Mouse (Mus musculus): ENCODE results near the gene Gm20388. TPM values are rescaled to one million over a fixed set of nuclear protein-coding genes. Genes with fewer than 3 reads are reported as not detected.

Gene Gm20388
- polyA plus RNA-seq, 1 experiment from 2014 or later = not detected

- Histone ChIP-seq H3K4me3 (ENCODE audit: low read depth, low read length) (no peak overlapping the region), H3K27ac (ENCODE audit: low read depth, low read length) (no peak overlapping the region), H3K9ac (ENCODE audit: low read depth, low read length) (no peak overlapping the region), H3K36me3 (ENCODE audit: control insufficient read depth, insufficient read depth) (no peaks in the 10 kb centered on the region), H3K4me1 (replicated peaks; ENCODE audit: control insufficient read depth, insufficient read depth, low read length) (no peaks in the 10 kb centered on the region), H3K9me3 (ENCODE audit: control insufficient read depth) (no peaks in the 10 kb centered on the region), H3K4me2 (replicated peaks; ENCODE audit: low read depth) (no peak overlapping the region), H3K27me3 (replicated peaks; ENCODE audit: control insufficient read depth, insufficient read depth, low read length) (no peaks in the 10 kb centered on the region)
- no peak for ATAC-seq
- 67% methylated on average over 14 of the region's 14 CpGs for WGBS
- TF ChIP-seq CTCF (IDR thresholded peaks at IDR 0.05; ENCODE audit: low read depth) = no peak
Observed at GRCm38 (mm10) chr8:120916831-120917435, 1006.3 kb downstream of the Gm20388 start.

- Histone ChIP-seq H3K36me3 (ENCODE audit: control insufficient read depth, insufficient read depth) (no peaks in the 10 kb centered on the region), H3K4me1 (replicated peaks; ENCODE audit: control insufficient read depth, insufficient read depth, low read length) (no peaks in the 10 kb centered on the region), H3K4me2 (replicated peaks; ENCODE audit: low read depth) (no peak overlapping the region), H3K27ac (ENCODE audit: low read depth, low read length) (no peak overlapping the region), H3K9me3 (ENCODE audit: control insufficient read depth) (no peaks in the 10 kb centered on the region), H3K27me3 (replicated peaks; ENCODE audit: control insufficient read depth, insufficient read depth, low read length) (no peaks in the 10 kb centered on the region), H3K4me3 (ENCODE audit: low read depth, low read length) (no peak overlapping the region), H3K9ac (ENCODE audit: low read depth, low read length) (no peak overlapping the region)
- no peak for TF ChIP-seq CTCF (IDR thresholded peaks at IDR 0.05; ENCODE audit: low read depth)
- 58% methylated on average over 4 of the region's 4 CpGs for WGBS
- no peak for ATAC-seq
Observed at GRCm38 (mm10) chr8:120920527-120920926, 1009.9 kb downstream of the Gm20388 start.

GRCm38 (mm10) chr8:120926201-120926600, 1015.6 kb downstream of the Gm20388 start:
- no peaks in the 10 kb centered on the region for H3K36me3 ChIP-seq (ENCODE audit: control insufficient read depth, insufficient read depth)
- no peak overlapping the region for H3K27ac ChIP-seq (ENCODE audit: low read depth, low read length)
- H3K27me3 ChIP-seq (replicated peaks; ENCODE audit: control insufficient read depth, insufficient read depth, low read length) = no peaks in the 10 kb centered on the region
- H3K9me3 ChIP-seq (ENCODE audit: control insufficient read depth) = no peaks in the 10 kb centered on the region
- no peaks in the 10 kb centered on the region for H3K4me1 ChIP-seq (replicated peaks; ENCODE audit: control insufficient read depth, insufficient read depth, low read length)
- ATAC-seq = no peak
- H3K4me3 ChIP-seq (ENCODE audit: low read depth, low read length) = no peak overlapping the region
- TF ChIP-seq CTCF (IDR thresholded peaks at IDR 0.05; ENCODE audit: low read depth) = no peak
- no peak overlapping the region for H3K9ac ChIP-seq (ENCODE audit: low read depth, low read length)
- H3K4me2 ChIP-seq (replicated peaks; ENCODE audit: low read depth) = no peak overlapping the region
- 78% methylated on average over 9 of the region's 9 CpGs for WGBS

DNA sequence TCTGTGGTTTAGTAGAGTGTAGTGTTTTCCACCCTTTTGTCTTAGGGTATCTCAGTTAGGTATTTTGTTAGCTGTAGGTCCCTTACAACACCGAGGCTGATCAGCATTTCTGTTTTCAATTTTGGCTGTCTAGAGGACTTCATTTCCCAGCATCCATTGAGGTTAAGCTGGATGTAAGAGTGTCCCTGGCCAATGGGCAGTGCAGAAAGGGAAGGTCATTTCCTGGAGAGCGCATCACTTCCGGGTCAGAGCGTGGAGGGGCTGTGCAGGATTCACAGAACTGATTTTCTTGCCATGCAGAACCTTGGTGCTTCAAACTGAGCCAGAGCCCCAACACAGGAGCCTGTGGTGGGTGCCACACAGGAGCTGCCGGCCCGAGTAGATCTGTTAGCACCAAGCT, 1017.4 kb downstream of the Gm20388 start:
- TF ChIP-seq CTCF (IDR thresholded peaks at IDR 0.05; ENCODE audit: low read depth) = no peak
- ATAC-seq = no peak
- Histone ChIP-seq H3K27me3 (replicated peaks; ENCODE audit: control insufficient read depth, insufficient read depth, low read length) (no peaks in the 10 kb centered on the region), H3K4me2 (replicated peaks; ENCODE audit: low read depth) (no peak overlapping the region), H3K9ac (ENCODE audit: low read depth, low read length) (no peak overlapping the region), H3K4me1 (replicated peaks; ENCODE audit: control insufficient read depth, insufficient read depth, low read length) (no peaks in the 10 kb centered on the region), H3K9me3 (ENCODE audit: control insufficient read depth) (no peaks in the 10 kb centered on the region), H3K27ac (ENCODE audit: low read depth, low read length) (no peak overlapping the region), H3K36me3 (ENCODE audit: control insufficient read depth, insufficient read depth) (no peaks in the 10 kb centered on the region), H3K4me3 (ENCODE audit: low read depth, low read length) (no peak overlapping the region)
- WGBS = 86% methylated on average over 6 of the region's 6 CpGs

- no peaks in the 10 kb centered on the region for H3K9me3 ChIP-seq (ENCODE audit: control insufficient read depth)
- H3K36me3 ChIP-seq (ENCODE audit: control insufficient read depth, insufficient read depth) = no peaks in the 10 kb centered on the region
- ATAC-seq = no peak
Observed at GRCm38 (mm10) chr8:120934596-120934995, 1024.0 kb downstream of the Gm20388 start.

GRCm38 (mm10) chr8:120936685-120937084, 1026.0 kb downstream of the Gm20388 start:
- Histone ChIP-seq H3K9ac (ENCODE audit: low read depth, low read length) (no peak overlapping the region), H3K27me3 (replicated peaks; ENCODE audit: control insufficient read depth, insufficient read depth, low read length) (0 out of 2 replicates have a peak, but pooled peaks cover 4% of the 10 kb centered on the region), H3K27ac (ENCODE audit: low read depth, low read length) (no peak overlapping the region), H3K4me1 (replicated peaks; ENCODE audit: control insufficient read depth, insufficient read depth, low read length) (no peaks in the 10 kb centered on the region), H3K4me3 (ENCODE audit: low read depth, low read length) (no peak overlapping the region), H3K4me2 (replicated peaks; ENCODE audit: low read depth) (no peak overlapping the region), H3K9me3 (ENCODE audit: control insufficient read depth) (no peaks in the 10 kb centered on the region), H3K36me3 (ENCODE audit: control insufficient read depth, insufficient read depth) (no peaks in the 10 kb centered on the region)
- no peak for ATAC-seq
- no peak for TF ChIP-seq CTCF (IDR thresholded peaks at IDR 0.05; ENCODE audit: low read depth)
- WGBS = 37% methylated on average over 10 of the region's 10 CpGs

More at GRCm38 (mm10) chr8:120934596-120934995, 1024.0 kb downstream of the Gm20388 start:
- H3K4me2 ChIP-seq (replicated peaks; ENCODE audit: low read depth) = no peak overlapping the region
- H3K27me3 ChIP-seq (replicated peaks; ENCODE audit: control insufficient read depth, insufficient read depth, low read length) = 0 out of 2 replicates have a peak, but pooled peaks cover 4% of the 10 kb centered on the region
- H3K27ac ChIP-seq (ENCODE audit: low read depth, low read length) = no peak overlapping the region
- H3K4me1 ChIP-seq (replicated peaks; ENCODE audit: control insufficient read depth, insufficient read depth, low read length) = no peaks in the 10 kb centered on the region
- no peak overlapping the region for H3K9ac ChIP-seq (ENCODE audit: low read depth, low read length)
- TF ChIP-seq CTCF (IDR thresholded peaks at IDR 0.05; ENCODE audit: low read depth) = no peak
- no peak overlapping the region for H3K4me3 ChIP-seq (ENCODE audit: low read depth, low read length)
- 90% methylated on average over 9 of the region's 9 CpGs for WGBS
